Mouse (Mus musculus) c-Kit-positive CD71-positive TER-119-negative erythroid progenitor cells, embryonic 14.5 days (primary cell): ENCODE measurements at regions not wholly inside any gene's neighbourhood (a gene's known extent, or its start where the extent isn't known, plus 50 kb on each side); places are given as distances from the start of the nearest gene placed in this dataset.

Experiments
- DNase-seq: peaks from one replicate; pipeline ENCODE4 v3.0.0-alpha.2; 2013; ENCODE audit warnings: low read depth

DNA sequence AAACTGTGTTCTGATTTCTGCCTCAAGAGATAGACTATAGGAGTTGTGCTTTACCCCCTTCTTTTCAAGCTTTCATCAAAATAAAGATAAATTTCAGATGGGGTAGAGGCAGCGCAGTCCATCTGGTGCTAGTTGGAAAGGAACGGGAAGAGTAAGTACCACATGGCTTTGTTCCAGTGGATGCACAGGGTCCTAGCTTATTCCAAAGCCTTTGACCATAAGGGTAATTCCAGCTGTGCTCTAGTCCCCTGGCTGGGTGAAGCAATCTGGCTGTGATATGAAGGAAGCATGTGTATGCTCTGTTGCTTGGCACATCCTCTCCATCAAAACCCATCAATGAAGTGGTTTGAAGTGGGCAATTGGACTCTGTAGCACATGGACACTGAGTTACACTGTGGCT is 155.6 kb downstream of the 1190002N15Rik start:
- DNase-seq = no peak

DNA sequence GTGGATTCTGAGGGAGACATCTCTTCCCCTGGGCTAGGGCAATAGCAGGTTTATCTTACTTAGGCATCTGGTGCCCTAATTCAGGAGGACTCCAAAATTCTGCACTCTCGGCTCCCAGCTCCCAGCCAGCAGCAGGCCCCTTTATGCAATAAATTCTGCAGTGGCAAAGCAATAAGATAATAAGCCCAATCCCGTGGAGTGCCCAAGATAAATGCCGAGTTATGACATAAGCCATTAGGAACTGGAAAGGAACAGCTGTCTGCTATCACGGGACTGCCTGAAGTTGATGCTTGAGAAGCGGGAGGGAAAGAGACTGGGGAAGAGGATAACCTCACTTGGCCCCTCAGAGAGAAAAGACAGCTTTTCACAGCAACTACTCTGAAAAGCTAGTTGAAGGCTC is 159.0 kb downstream of the 1190002N15Rik start:
- DNase-seq = no peak

DNA sequence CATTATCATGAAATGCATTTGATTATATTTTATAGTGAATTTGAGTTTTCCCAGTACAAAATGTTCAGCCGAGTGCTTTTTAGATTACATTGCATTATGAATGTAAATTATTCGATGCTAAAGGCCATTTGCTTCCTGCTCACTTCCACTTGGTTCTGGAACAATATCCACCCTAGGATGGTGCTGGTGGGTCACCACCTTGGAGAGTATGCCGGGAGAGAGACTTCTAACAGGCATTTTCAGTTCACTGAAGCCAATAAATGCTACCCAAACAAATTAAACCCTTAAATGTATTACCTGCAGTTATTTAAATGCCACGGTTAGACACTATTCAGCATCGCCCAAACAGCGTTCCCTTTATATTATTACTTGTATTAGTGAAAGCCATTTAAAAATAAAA is 159.6 kb downstream of the 1190002N15Rik start:
- no peak for DNase-seq

DNA sequence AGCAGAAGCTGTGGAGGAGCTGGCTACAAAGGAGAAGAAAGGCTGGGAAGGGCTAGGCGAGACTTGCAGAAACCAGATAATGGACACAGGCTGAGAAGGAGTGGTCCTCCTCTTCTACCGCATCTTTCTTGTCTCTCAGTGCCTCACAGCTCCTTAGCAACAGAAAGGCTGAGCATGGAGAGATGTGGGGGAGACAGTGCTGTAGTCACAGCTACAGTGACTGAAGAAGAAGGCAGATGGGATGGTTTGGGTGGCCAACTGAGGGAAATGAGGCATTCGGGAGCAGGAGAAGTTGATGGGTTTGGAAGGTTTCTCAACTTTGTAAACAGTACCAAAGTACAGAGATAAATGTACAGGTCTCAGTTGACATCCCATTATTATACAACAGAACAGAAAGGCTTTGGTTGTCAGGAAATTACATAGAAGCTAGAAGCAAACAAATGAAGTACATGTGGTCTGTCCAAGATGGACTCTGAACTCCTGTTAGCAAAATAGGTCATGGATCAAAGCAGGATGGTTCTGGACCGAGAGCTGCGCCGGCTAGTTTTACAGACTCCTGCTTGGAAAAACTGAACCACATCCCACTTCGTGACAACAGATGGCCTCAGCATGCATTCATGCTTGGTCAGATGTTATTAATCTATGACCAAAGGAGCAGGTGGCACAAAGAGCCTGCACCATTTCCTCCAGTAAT is 160.4 kb downstream of the 1190002N15Rik start:
- DNase-seq = no peak

DNA sequence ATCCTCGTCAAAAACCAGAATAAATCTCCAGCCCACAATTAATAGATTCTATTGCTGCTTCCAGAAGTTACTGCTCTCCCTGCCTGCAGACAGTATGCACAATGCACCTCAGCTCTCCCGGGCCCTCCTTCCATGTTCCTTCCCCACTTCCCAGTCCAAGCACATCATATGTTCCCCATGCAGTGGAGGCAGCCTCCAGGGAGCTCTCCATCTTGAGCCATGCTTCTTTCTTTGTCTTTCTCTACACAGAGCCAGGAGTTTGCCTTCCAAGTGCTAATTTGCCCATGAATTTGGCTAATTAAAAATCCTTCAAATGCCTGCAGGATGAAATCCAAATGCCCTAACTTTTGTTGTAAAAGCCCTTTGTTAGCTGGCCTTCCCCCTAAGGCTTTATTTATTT is 166.9 kb downstream of the 1190002N15Rik start:
- no peak for DNase-seq

DNA sequence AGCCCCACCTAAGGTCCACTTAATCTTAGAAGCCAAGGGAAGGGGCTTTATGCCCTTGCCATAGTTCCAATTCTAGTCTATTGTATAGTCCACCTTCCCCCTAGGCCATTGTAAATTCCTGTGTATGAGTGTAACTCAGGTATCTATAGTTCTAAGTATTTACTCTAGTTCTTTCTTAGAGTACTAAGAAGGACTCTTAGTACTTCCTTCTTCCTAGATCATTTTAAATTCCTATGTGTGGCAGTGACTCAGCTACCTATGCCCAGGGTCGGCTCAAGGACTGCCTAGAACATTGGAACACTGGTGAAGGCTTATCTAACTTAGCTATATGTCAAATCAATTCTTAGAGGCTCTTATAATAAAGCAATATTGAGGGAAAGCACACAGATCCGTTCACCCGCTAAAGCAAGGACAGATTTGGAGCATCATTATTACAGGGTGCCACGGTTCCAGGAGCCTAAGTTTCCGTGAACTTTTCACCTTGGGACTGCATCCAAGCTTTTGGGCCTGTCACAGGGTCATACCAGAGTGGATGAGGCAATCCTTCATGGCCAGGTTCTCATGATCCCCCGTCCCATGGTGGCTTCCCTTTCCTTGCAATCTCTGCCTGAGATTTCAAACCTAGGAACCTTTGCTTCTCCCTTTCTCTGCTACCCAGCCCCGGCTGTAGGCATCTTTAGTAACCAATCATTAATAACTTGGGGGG is 169.5 kb downstream of the 1190002N15Rik start:
- DNase-seq = no peak

DNA sequence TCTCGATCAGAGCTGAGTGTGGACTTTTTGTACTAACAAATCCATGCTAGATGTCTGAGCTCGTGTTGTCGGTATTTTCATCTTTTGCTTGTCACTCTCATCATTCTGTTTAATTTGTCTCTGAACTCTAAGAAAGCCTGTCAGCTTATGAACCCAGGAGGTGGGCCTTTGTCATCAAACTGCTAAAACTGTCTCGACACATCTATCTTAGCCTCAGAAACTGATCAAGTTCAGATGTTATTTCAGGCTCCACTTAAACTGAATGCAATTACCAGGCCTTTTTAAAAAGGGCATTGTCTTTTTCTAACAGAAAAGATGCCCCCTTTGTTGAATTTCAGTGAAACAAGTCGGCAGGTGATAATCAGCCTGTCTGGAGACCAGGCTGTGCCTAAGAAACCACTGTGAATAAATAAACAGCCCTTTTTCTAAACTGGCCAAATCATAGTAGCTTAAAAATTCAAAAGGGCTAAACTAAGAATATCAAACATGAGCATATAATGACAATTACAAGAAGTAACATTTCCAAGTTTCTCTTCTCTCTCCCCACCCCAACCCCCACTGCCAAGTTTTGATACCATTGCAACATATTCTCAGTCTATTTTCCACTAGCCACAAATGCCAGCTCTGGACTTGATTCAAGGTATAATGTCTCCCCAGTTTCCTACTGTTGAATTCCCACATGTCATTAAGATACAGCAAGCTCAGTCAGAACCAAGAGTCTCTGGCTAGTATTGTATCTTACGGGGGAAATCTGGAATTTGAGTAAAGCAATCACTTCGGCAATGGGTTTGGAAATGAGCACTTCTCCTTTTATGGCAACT is 175.8 kb downstream of the 1190002N15Rik start:
- DNase-seq = no peak

DNA sequence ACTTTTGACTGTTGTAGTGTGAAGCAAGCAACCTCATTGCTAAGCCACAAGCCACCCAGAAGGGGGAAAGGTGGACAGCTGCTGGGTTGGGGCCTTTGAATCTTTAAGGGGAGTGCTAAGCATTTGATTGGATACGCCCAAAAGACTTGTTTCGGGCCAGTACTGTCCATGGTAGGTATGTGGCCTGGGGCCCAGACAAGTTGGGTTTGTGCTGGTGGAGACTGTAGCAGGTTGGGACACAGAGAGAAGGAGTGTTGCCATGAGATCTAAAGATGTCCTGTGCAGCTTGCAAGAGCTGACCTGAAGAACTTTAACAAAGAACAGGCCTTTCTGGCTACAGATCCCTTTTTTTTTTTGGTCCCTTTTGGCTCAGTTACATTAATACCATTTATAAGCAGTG is 176.9 kb downstream of the 1190002N15Rik start:
- DNase-seq = no peak

DNA sequence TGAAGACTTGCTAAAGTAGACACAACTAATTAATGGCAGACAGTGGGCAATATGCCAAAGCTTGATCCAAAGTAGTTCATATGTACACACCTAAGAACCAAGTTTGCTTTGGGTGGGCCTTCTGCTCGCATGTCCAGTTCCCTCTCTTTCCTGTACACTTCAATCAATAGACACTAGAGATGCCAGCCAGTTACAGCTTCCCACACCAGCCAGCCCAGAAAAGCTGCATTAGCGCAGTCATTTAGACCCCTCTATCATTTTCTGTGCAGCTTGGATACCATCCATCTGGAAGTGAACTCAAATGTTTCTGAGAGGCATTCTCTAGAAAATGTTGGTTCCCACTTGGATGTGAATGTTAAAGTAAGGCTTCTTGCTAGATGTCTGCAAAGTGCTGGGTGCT is 179.7 kb downstream of the 1190002N15Rik start:
- no peak for DNase-seq

DNA sequence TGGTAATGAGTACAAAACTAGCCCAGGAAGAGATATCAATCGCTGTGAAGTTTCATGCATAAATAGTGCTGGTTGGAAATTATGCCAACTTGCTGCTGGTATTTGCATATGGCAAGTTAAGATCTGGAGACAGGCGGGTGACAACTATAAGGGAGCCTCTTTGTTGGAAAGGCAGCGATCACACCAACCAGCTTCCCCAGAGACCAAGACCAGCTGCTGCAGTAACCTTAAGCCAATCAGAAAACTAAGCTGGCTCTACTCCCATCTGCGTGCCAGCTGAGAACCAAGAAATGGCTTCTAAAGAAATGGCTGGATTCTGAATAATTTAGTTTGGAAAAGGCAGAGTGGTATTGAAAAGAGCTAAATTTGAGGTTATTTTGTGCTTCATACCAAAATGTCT is 195.9 kb downstream of the 1190002N15Rik start:
- DNase-seq = no peak

DNA sequence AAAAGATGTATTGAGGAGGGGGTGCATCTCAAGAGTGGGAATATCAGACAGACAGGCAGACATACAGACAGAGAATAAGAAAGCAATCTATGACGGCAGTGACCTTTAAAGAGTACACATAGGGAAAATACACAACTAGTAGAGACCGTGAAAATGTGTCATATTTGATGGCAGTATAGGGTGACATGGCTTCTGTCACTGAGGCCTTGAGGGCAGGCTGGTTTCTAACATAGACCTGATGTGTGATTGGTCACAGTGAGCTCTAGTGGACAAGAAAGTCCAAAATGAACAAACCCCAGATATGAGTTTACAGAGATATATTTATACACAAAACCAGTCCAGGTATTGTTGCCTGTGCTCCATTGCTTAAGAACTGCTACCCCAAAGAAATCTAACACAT is 196.3 kb downstream of the 1190002N15Rik start:
- DNase-seq = no peak

DNA sequence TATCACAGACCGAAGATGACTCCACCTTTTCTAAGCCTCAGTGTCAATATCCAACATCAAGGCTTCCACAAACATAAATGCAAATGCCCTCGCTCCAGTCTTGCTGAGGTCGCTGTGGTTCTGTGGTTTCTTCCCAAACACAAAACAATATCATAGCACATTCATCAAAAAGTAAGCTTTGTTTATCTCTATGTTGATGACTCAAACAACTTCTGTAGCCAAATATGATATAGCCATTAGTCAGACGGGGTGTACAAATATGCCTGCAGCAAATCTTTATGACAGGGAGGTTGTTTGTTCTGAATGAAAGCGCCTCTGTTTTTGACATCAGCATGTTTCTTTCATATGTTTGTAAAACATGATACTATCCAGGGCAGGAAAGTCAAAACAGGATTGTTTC is 204.4 kb downstream of the 1190002N15Rik start:
- DNase-seq = no peak

DNA sequence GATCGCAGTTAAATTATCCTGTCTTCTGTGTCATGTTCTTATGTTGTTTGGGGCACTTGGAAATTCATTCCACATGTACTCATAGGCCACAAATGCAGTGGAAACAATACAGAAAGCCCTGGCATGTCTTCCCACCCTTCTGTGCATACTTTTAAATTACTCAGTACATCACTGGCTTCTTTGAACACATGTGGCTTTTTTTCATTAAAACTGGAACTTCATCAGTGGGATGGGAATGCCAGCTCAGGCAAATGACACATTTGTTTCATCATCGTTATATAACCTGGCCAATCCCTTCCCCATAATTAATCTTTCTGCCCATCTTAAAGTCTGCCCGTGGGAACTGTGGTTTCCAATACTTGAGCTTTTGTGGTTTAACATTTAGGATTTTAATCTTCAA is 214.9 kb downstream of the 1190002N15Rik start:
- DNase-seq = no peak

DNA sequence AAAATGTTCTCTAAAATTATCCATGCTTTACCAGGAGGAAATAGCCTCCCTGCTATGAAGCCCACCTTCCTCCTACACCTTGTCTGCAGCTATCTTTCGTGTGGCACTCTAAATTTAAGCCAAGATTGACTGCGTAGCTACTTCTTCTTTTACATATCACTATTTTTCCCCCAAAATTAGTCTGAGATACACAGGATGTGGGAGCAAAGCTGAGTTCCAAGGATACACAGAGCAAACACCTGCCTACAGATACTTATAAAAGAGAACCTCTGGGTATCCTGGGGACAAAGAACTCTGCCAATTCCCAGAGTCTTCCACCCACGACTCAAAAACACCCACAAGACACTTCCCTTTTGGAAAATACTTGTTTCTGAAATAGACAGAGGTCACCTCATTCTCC is 235.3 kb downstream of the 1190002N15Rik start:
- DNase-seq = no peak

DNA sequence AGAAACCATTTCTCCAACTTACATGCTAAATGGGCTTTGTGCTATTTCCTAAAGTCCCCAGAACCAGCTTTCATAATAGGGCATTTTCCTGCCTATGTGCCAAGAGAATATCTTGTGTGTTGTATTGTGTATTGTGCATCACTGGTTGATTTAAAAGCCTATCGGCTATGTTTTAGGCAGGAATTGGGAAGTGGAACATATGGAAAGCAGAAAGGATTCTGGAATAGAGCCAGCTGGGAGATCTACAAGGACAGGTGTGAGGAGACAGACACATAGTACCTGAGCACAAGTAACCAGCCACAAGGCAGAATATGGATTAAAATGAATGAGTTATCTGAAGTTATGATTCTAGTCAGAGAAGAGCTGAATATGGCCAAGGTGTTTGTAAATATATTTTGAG is 236.0 kb downstream of the 1190002N15Rik start:
- DNase-seq = no peak

DNA sequence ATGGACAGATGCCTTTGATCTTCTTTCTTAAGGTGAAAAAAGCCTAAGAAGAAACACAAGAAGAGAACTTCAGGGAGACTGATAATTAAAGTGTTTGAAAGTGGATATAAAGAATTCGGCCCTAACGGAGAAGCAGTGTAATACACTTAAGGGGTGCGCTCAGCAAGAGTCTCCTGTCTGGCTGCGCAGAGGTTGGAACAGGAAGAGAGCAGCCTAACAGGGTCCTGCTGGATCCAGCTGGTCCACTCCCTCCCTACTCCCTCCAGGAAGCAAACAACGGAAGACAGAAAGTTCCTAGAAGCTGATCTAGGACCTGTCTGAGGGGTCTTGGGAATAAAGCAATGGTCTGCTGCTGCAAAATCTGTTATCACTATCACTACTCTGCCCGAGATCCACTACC is 242.4 kb downstream of the 1190002N15Rik start:
- no peak for DNase-seq

DNA sequence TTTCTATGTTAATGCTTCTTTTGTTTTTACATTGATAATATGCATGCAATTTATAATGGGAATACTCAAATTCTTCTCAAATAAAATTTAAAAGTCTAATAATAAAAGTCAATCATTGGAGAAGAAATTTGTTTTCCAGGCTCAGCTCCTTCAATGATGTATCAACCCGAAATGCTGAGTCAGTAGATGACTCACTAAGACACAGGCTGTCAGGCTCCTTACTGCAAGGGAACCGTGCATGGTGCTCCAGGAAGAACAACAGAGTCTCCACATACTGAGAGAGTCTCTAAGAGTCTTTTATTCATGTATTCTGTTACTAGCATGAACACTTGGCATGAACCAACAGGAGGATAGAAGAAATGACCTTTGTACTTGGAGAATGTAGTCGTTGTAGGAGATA is 245.7 kb downstream of the 1190002N15Rik start:
- no peak for DNase-seq

DNA sequence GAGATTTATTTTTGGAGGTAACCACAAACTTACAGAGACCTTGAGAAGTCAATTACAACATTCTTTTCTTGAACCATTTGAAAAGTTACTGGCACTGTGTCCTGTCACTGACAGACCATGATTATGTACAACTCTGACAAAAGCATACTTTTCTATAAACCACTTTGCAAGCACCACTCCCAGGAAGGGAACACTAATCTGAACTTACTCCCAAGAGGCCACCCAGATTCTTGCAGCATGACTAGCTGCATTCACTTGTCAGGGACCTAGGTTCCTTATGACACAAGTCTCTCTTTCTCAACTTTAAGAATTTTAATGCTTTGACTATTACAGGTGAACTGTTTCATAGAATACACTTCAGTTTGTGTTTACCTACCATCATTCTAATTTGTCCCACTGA is 248.3 kb downstream of the 1190002N15Rik start:
- DNase-seq = no peak

DNA sequence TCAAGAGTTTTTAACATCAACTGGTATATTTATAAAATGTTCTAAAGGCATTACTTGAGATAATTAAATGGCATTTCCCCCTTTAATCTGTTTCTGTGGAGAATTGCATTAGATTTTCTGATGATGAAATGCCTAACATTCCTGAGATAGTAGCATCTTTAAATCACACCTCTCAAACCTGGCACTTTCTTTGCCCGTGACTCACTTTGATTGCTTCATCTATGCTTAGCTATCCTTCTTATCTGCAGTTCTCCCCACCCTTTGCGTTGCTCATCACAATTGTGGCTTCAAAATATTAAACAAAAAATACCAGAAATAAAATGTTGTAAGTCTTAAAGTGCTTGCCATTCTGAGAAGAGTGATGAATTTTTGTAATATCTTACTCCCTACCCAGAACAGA is 250.3 kb downstream of the 1190002N15Rik start:
- no peak for DNase-seq

DNA sequence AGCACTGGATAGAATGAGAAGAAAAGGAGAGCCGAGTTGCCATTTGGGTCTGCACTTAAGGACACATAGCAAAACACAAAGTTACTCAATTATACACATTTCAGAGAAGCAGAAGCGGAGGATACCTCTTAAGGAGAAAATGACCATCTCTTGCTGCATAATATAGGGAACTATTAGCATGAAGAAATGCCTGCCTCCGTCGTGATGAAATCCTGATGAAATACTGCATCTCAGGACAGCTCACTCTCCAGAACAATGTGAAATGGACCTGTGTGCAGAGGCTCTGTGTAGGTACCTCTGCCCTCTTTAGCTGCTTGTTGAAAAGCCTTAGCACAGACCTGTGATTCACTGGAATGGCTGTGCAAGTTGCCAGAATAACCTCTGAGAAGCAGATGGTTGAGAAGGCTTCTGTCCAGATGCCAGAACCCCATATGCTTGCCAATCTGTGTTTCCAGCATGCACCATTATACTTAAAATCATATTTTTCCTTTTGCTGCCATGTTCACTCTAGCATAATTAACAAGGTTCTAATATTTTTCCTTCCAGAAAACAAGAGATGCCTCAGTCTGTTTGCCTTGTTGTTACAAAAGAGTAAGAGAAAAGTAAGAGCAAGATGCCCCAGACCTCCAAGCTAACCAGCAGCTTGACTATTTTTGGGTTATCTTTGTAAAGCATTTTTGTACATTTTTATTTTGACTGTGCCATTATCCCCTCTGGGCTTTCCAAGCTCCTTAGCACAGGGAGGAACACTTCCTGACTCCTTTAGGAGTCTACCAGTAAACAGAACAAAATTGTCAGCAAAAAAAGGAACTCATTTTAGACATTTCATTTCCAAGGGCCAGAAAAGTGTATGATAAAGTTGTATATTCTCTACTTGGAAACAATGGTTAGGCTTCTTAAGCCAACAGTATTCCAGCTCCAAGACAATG is 259.0 kb downstream of the 1190002N15Rik start:
- no peak for DNase-seq

DNA sequence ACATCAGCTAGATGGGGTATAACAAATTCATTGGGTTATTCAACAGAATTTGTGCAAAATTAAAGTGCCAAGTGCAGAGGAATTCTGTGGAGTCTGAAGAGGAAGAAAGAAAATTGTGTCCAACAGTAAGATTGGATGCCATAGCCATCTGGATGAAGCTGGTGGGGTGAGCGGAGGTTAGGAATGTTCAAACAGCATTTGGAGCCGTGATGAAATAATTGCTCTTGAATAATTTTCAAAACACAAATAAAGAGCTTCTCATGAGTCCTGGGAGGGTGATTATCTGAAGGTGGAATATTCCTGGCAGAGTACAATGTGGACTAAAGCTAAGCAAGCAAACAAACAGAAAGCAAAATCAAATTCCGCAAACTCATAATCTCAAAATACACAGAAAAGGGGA is 260.8 kb downstream of the 1190002N15Rik start:
- DNase-seq = no peak

DNA sequence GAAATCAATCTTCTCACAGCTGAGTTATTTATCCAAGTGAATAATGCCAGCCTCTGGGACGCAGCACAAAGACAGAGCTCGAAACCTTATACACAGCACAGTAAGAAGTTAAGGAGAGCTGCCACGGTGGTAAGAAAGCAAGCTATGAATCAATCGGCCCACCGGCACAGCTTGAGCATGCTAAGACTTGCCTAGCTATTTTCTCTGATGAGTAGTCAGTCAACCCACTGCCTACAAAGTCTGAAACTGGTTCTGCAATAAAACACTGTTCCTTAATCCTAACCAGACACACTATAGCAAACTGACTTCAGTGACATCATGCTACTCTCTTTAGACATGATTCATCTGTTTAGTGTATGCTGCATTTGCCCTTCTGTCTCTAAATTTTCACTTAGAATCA is 268.7 kb downstream of the 1190002N15Rik start:
- no peak for DNase-seq
